ENCODE assay signal across 8 mouse cellular contexts in genomic region chr1:78525189-78525886, GRCm38 (mm10). TPM values are rescaled to one million over a fixed set of nuclear protein-coding genes. Genes with fewer than 3 reads are reported as not detected.
DNase-seq lines count a peak whose midpoint lies in the region; ATAC-seq and TF ChIP-seq lines count a peak whose summit lies in the region.

No protein-coding gene starts in this region.

- H3K27me3 ChIP-seq in embryonic facial prominence, embryonic 10.5 days (replicated peaks; ENCODE audit: low read depth, poor library complexity, severe bottlenecking), result no peaks in the 10 kb centered on the region
- no peaks in the 10 kb centered on the region for H3K27me3 ChIP-seq in limb, embryonic 14.5 days (ENCODE audit: control insufficient read depth, insufficient read depth, low read length)

- no peak for TF ChIP-seq POLR2A in limb, embryonic 14.5 days (IDR thresholded peaks at IDR 0.05; ENCODE audit: borderline replicate concordance, extremely low read depth, insufficient read depth, insufficient read length)

- no peak overlapping the region for H3K9ac ChIP-seq in limb, embryonic 14.5 days (ENCODE audit: low read depth, low read length, severe bottlenecking)

- no peak overlapping the region for H3K4me3 ChIP-seq in embryonic facial prominence, embryonic 10.5 days
- no peak overlapping the region for H3K4me3 ChIP-seq in limb, embryonic 14.5 days (replicated peaks; ENCODE audit: low read length)

- WGBS in embryonic facial prominence, embryonic 10.5 days, result 52% methylated on average over 23 of the region's 23 CpGs
- 45% methylated on average over 23 of the region's 23 CpGs for WGBS in limb, embryonic 14.5 days

- H3K27ac ChIP-seq in embryonic facial prominence, embryonic 10.5 days (replicated peaks), result no peak overlapping the region
- no peak overlapping the region for H3K27ac ChIP-seq in limb, embryonic 14.5 days (replicated peaks; ENCODE audit: low read depth, low read length)

- H3K4me1 ChIP-seq in embryonic facial prominence, embryonic 10.5 days, result 0 out of 2 replicates have a peak, but pooled peaks cover 5% of the 10 kb centered on the region
- no peaks in the 10 kb centered on the region for H3K4me1 ChIP-seq in limb, embryonic 14.5 days (ENCODE audit: control insufficient read depth, insufficient read depth, low read length)

- H3K36me3 ChIP-seq in embryonic facial prominence, embryonic 10.5 days (replicated peaks), result no peaks in the 10 kb centered on the region
- H3K36me3 ChIP-seq in limb, embryonic 14.5 days (ENCODE audit: control insufficient read depth, insufficient read depth, low read length), result no peaks in the 10 kb centered on the region

- peak; percentile 25 for DNase-seq in 3134 (ENCODE audit: extremely low read depth, insufficient read length, low spot score)
- peak; percentile 75 for DNase-seq in A20 (ENCODE audit: low read depth, low spot score)
- DNase-seq in adrenal gland, postnatal 36 days, result peak; percentile 69 to 73
- peak; percentile 68 for DNase-seq in embryonic facial prominence, embryonic 10.5 days (ENCODE audit: low spot score)
- DNase-seq in kidney, adult 9 months, result peak; percentile 82
- DNase-seq in limb, embryonic 14.5 days (ENCODE audit: low spot score), result peak; percentile 49
- peak; percentile 54 for DNase-seq in right cerebral cortex, postnatal 25 days

- no peak overlapping the region for H3K4me2 ChIP-seq in limb, embryonic 14.5 days (replicated peaks; ENCODE audit: low read depth, low read length, severe bottlenecking)

- no peaks in the 10 kb centered on the region for H3K9me3 ChIP-seq in embryonic facial prominence, embryonic 10.5 days
- H3K9me3 ChIP-seq in limb, embryonic 14.5 days (ENCODE audit: control insufficient read depth, low read length), result no peaks in the 10 kb centered on the region

- no peak for ATAC-seq in limb, embryonic 14.5 days (ENCODE audit: low FRiP score, low read depth)
- ATAC-seq in erythroblast, adult 5-6 weeks (replicated peaks; ENCODE audit: low FRiP score, poor library complexity, severe bottlenecking), result no peak

RNA-seq across cellular contexts. Expression of gene BC035947, which starts 13.4 kb away (rescaled TPM):
- under 1 TPM in 1 of 2 experiments, not detected in 1; 0.17 TPM for total RNA-seq in adrenal gland, postnatal 36 days (2021)
- polyA plus RNA-seq in embryonic facial prominence, embryonic 10.5 days (2016; fragmentation: Nextera tagmentation; extraction: Ambion mirVana), result 0.20 and 0.54 TPM in 2 replicates
- 0.58 and 0.72 TPM in 2 replicates for polyA plus RNA-seq in limb, embryonic 14.5 days (2012; rRNA removed)
- 0.06 and 0.33 TPM in 2 replicates for polyA plus RNA-seq in limb, embryonic 14.5 days (2014; fragmentation: Nextera tagmentation; extraction: Ambion mirVana)
- total RNA-seq in erythroblast, adult 5-6 weeks (2015; ENCODE audit: low replicate concordance), result not detected in 2 replicates
- total RNA-seq in erythroblast, adult 5-6 weeks (2017; ENCODE audit: low replicate concordance), result not detected in 2 replicates

RNA-seq across cellular contexts. Expression of gene Mogat1, which starts 14.5 kb away (rescaled TPM):
- 1 to 10 TPM; 2.1 to 3.1 TPM for total RNA-seq in adrenal gland, postnatal 36 days (2021)
- 0.45 and 0.91 TPM in 2 replicates for polyA plus RNA-seq in embryonic facial prominence, embryonic 10.5 days (2016; fragmentation: Nextera tagmentation; extraction: Ambion mirVana)
- 0.18 and 0.41 TPM in 2 replicates for polyA plus RNA-seq in limb, embryonic 14.5 days (2012; rRNA removed)
- polyA plus RNA-seq in limb, embryonic 14.5 days (2014; fragmentation: Nextera tagmentation; extraction: Ambion mirVana), result 0.37 and 0.54 TPM in 2 replicates
- total RNA-seq in erythroblast, adult 5-6 weeks (2015; ENCODE audit: low replicate concordance), result not detected in 2 replicates
- total RNA-seq in erythroblast, adult 5-6 weeks (2017; ENCODE audit: low replicate concordance), result not detected in 2 replicates

RNA-seq across cellular contexts. Expression of gene Farsb, which starts 36.6 kb away (rescaled TPM):
- total RNA-seq in adrenal gland, postnatal 36 days (2021), result 10 to 100 TPM; 71.0 to 77.3 TPM
- polyA plus RNA-seq in embryonic facial prominence, embryonic 10.5 days (2016; fragmentation: Nextera tagmentation; extraction: Ambion mirVana), result 152 and 155 TPM in 2 replicates
- polyA plus RNA-seq in limb, embryonic 14.5 days (2012; rRNA removed), result 49.6 and 60.3 TPM in 2 replicates
- polyA plus RNA-seq in limb, embryonic 14.5 days (2014; fragmentation: Nextera tagmentation; extraction: Ambion mirVana), result 124 and 131 TPM in 2 replicates
- 20.1 and 28.8 TPM in 2 replicates for total RNA-seq in erythroblast, adult 5-6 weeks (2015; ENCODE audit: low replicate concordance)
- total RNA-seq in erythroblast, adult 5-6 weeks (2017; ENCODE audit: low replicate concordance), result 14.1 and 16.3 TPM in 2 replicates

Comparison
In these comparisons a context has a peak if more than half of its experiments do, and no peak if none do; other contexts are left out.
1. DNase-seq: peak in every context shown above with its lines; median percentile 82 in kidney, adult 9 months; 75 in A20; 71 in adrenal gland, postnatal 36 days; 68 in embryonic facial prominence, embryonic 10.5 days; 54 in right cerebral cortex, postnatal 25 days; 49 in limb, embryonic 14.5 days; 25 in 3134.